Mouse (Mus musculus) myocyte (in vitro differentiated cells): ENCODE measurements around the gene Arhgef16. TPM values are rescaled to one million over a fixed set of nuclear protein-coding genes. Genes with fewer than 3 reads are reported as not detected.

Experiments used
- H3K27me3 ChIP-seq: one replicate; pipeline ENCODE4 v1.6.1; 2011; ENCODE audit not compliant: control insufficient read depth, insufficient read depth, insufficient read length
- H3K36me3 ChIP-seq: one replicate; pipeline ENCODE4 v1.6.1; 2011; ENCODE audit not compliant: control insufficient read depth, insufficient read depth
- H3K4me2 ChIP-seq: one replicate; pipeline ENCODE4 v1.6.1; 2011; ENCODE audit warnings: low read depth, control low read depth
- H3K4me3 ChIP-seq: one replicate; pipeline ENCODE4 v1.5.1; 2011; ENCODE audit warnings: mild to moderate bottlenecking, control low read depth, moderate library complexity
- H3K79me2 ChIP-seq: one replicate; pipeline ENCODE4 v1.6.1; 2011; ENCODE audit not compliant: control insufficient read depth, insufficient read depth
- H3ac ChIP-seq: one replicate; pipeline ENCODE4 v1.6.1; 2011; ENCODE audit not compliant: control insufficient read depth, insufficient read length
- CEBPB ChIP-seq: IDR thresholded peaks from 2 replicates; pipeline ENCODE4 v1.6.1; 2011; ENCODE audit warnings: mild to moderate bottlenecking, moderate library complexity; ENCODE audit not compliant: poor library complexity, insufficient read depth, severe bottlenecking
- E2F4 ChIP-seq: IDR thresholded peaks from one replicate; pipeline ENCODE4 v1.6.1; 2011; ENCODE audit warnings: mild to moderate bottlenecking, control low read depth, moderate library complexity; ENCODE audit not compliant: insufficient read depth
- MAX ChIP-seq: IDR thresholded peaks from one replicate; pipeline ENCODE4 v1.6.1; 2011; ENCODE audit warnings: low read depth, mild to moderate bottlenecking, control low read depth
- MYOD1 ChIP-seq, 3 experiments: IDR thresholded peaks; one replicate each; pipeline ENCODE4 v1.6.1; 2011; ENCODE audit warnings: control low read depth in 2 of 3, low read depth in 2 of 3, mild to moderate bottlenecking in 2 of 3, moderate library complexity in 1 of 3; ENCODE audit not compliant: insufficient read length in 2 of 3, control insufficient read depth in 1 of 3
- MYOG ChIP-seq, 3 experiments: IDR thresholded peaks; one replicate each; pipeline ENCODE4 v1.6.1; 2011; ENCODE audit warnings: control low read depth in 2 of 3, low read depth in 2 of 3, mild to moderate bottlenecking in 2 of 3; ENCODE audit not compliant: insufficient read length in 2 of 3, control insufficient read depth in 1 of 3, insufficient read depth in 1 of 3
- POLR2A ChIP-seq: IDR thresholded peaks from one replicate; pipeline ENCODE4 v1.6.1; 2011; ENCODE audit warnings: low read depth, mild to moderate bottlenecking, control low read depth, moderate library complexity; ENCODE audit not compliant: insufficient read length
- POLR2AphosphoS2 ChIP-seq: IDR thresholded peaks from one replicate; pipeline ENCODE4 v1.6.1; 2011; ENCODE audit warnings: low read depth, control low read depth; ENCODE audit not compliant: insufficient read length
- REST ChIP-seq: IDR thresholded peaks from one replicate; pipeline ENCODE4 v1.6.1; 2011; ENCODE audit warnings: mild to moderate bottlenecking, control low read depth, moderate library complexity; ENCODE audit not compliant: insufficient read depth, insufficient read length
- SRF ChIP-seq: IDR thresholded peaks from one replicate; pipeline ENCODE4 v1.6.1; 2011; ENCODE audit warnings: low read depth; ENCODE audit not compliant: control insufficient read depth, insufficient read length
- TCF12 ChIP-seq: IDR thresholded peaks from one replicate; pipeline ENCODE4 v1.6.1; 2011; ENCODE audit warnings: mild to moderate bottlenecking, control low read depth; ENCODE audit not compliant: poor library complexity, insufficient read depth, severe bottlenecking
- TCF3 ChIP-seq: IDR thresholded peaks from one replicate; pipeline ENCODE4 v1.6.1; 2011; ENCODE audit warnings: low read depth, control low read depth; ENCODE audit not compliant: insufficient read length
- USF1 ChIP-seq: IDR thresholded peaks from one replicate; pipeline ENCODE4 v1.6.1; 2011; ENCODE audit warnings: low read depth, mild to moderate bottlenecking, control low read depth, moderate library complexity
- polyA plus RNA-seq: library from polyadenylated mRNA; unstranded; fragments of >200 nt; fragmentation: generic; extraction: Trizol; gene quantifications from one replicate; pipeline ENCODE4 v1.2.1, GENCODE M21; 2012; ENCODE audit warnings: missing spikeins

Gene Arhgef16
- polyA plus RNA-seq, 1 experiment = not detected

- no peaks in the 10 kb centered on the region for H3K36me3 ChIP-seq
- no peaks in the 10 kb centered on the region for H3K27me3 ChIP-seq
- TF ChIP-seq TCF3 (no peak), POLR2A (no peak)
- no peak overlapping the region for H3ac ChIP-seq
- no peak overlapping the region for H3K4me2 ChIP-seq
- no peaks in the 10 kb centered on the region for H3K79me2 ChIP-seq
- H3K4me3 ChIP-seq = no peak overlapping the region
These were observed 33.4 kb upstream of the Arhgef16 start for GRCm38 (mm10) chr4:154334699-154335402.

DNA sequence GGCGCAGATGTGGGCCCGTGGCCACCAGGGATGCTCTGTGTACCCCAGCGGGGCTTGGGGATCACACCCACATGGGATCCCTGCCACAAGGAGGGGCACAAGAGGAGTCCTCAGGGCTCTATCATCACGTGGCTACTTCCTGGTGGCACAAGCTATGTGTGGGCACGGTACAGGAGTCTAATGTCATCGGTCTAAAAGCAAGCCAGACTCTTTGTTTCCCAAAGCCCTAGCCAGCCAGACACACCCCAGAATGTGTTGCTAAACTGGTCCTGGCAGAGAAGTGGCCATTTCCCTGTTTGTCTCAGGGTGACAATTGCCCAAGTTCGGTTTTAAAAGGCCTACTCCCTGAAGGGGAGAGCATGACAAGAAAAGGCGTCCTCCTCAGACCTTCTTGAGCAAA, 31.8 kb upstream of the Arhgef16 start:
- H3K79me2 ChIP-seq = no peaks in the 10 kb centered on the region
- H3ac ChIP-seq = no peak overlapping the region
- no peak overlapping the region for H3K4me3 ChIP-seq
- H3K36me3 ChIP-seq = no peaks in the 10 kb centered on the region
- no peak overlapping the region for H3K4me2 ChIP-seq
- no peak for TF ChIP-seq POLR2A
- TF ChIP-seq MYOD1 (IDR thresholded peaks at IDR 0.05; ENCODE audit: control insufficient read depth in 1 of 3, insufficient read length in 2 of 3, low read depth in 2 of 3) = no peak
- TF ChIP-seq TCF3 = no peak
- no peak for TF ChIP-seq POLR2AphosphoS2
- TF ChIP-seq REST = no peak
- TF ChIP-seq E2F4 = no peak
- TF ChIP-seq SRF = no peak
- TF ChIP-seq MAX = no peak
- TF ChIP-seq USF1 = no peak
- TF ChIP-seq CEBPB = no peak
- TF ChIP-seq TCF12 = no peak
- no peak for TF ChIP-seq MYOG (IDR thresholded peaks at IDR 0.05; ENCODE audit: control insufficient read depth in 1 of 3, insufficient read depth in 1 of 3, insufficient read length in 2 of 3, low read depth in 2 of 3)
- no peaks in the 10 kb centered on the region for H3K27me3 ChIP-seq

DNA sequence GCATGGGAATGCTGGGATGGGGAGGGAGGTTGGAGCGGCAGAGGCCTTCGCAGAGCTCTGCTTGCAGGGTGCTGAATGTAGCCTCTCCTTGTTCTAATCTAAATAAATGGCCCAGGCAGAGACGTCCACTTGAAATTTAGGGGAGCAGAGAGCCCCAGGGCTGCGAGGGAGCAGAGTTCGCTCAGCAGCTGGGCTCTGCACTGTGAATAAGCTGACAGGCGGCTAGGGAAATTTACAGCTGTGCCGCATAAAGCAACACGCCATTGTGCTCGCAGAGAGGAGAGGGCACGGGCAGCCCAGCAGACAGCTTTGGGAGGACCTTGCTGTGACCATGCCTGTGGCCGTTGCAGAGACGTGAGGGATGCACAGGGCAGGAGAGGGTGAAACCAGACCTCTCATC, 29.8 kb upstream of the Arhgef16 start:
- H3K4me3 ChIP-seq = no peak overlapping the region
- no peak overlapping the region for H3ac ChIP-seq
- TF ChIP-seq REST (no peak), MAX (no peak), CEBPB (no peak)
- H3K4me2 ChIP-seq = no peak overlapping the region
- no peaks in the 10 kb centered on the region for H3K27me3 ChIP-seq
- no peaks in the 10 kb centered on the region for H3K36me3 ChIP-seq
- H3K79me2 ChIP-seq = no peaks in the 10 kb centered on the region

- no peaks in the 10 kb centered on the region for H3K27me3 ChIP-seq
- no peak overlapping the region for H3ac ChIP-seq
- H3K4me3 ChIP-seq = no peak overlapping the region
- no peak for TF ChIP-seq MYOD1 (IDR thresholded peaks at IDR 0.05; ENCODE audit: control insufficient read depth in 1 of 3, insufficient read length in 2 of 3, low read depth in 2 of 3)
- no peaks in the 10 kb centered on the region for H3K36me3 ChIP-seq
- H3K4me2 ChIP-seq = no peak overlapping the region
- no peaks in the 10 kb centered on the region for H3K79me2 ChIP-seq
These were observed 28.5 kb upstream of the Arhgef16 start for GRCm38 (mm10) chr4:154330001-154330400.

GRCm38 (mm10) chr4:154328836-154329235, 27.4 kb upstream of the Arhgef16 start:
- H3K79me2 ChIP-seq = no peaks in the 10 kb centered on the region
- no peak overlapping the region for H3K4me3 ChIP-seq
- H3ac ChIP-seq = no peak overlapping the region
- H3K4me2 ChIP-seq = no peak overlapping the region
- H3K36me3 ChIP-seq = no peaks in the 10 kb centered on the region
- no peaks in the 10 kb centered on the region for H3K27me3 ChIP-seq
- no peak for TF ChIP-seq POLR2AphosphoS2
- TF ChIP-seq SRF = no peak
- no peak for TF ChIP-seq TCF12
- no peak for TF ChIP-seq POLR2A
- no peak for TF ChIP-seq E2F4
- no peak for TF ChIP-seq REST
- TF ChIP-seq TCF3 = no peak
- no peak for TF ChIP-seq USF1
- no peak for TF ChIP-seq MYOG (IDR thresholded peaks at IDR 0.05; ENCODE audit: control insufficient read depth in 1 of 3, insufficient read depth in 1 of 3, insufficient read length in 2 of 3, low read depth in 2 of 3)
- no peak for TF ChIP-seq MAX
- TF ChIP-seq MYOD1 (IDR thresholded peaks at IDR 0.05; ENCODE audit: control insufficient read depth in 1 of 3, insufficient read length in 2 of 3, low read depth in 2 of 3) = no peak
- TF ChIP-seq CEBPB = no peak

GRCm38 (mm10) chr4:154328431-154328830, 27.0 kb upstream of the Arhgef16 start:
- no peak overlapping the region for H3ac ChIP-seq
- no peaks in the 10 kb centered on the region for H3K36me3 ChIP-seq
- TF ChIP-seq MAX = no peak
- no peak for TF ChIP-seq POLR2AphosphoS2
- no peak overlapping the region for H3K4me2 ChIP-seq
- no peak overlapping the region for H3K4me3 ChIP-seq
- no peaks in the 10 kb centered on the region for H3K79me2 ChIP-seq
- no peaks in the 10 kb centered on the region for H3K27me3 ChIP-seq
